Mouse (Mus musculus) forebrain, embryonic 10.5 days (tissue): Measurements from ENCODE around the gene Lrch3. TPM values are rescaled to one million over a fixed set of nuclear protein-coding genes. Genes with fewer than 3 reads are reported as not detected.

Source experiments
- DNase-seq: peaks from one replicate; pipeline ENCODE4 v3.0.0-alpha.2; 2017; ENCODE audit warnings: low spot score; ENCODE audit errors: extremely low spot score
- H3K27ac ChIP-seq: fragments of 300-500 bp; sonication (generic); 2 replicates; pipeline ENCODE4 v1.5.1; 2016; ENCODE audit warnings: mild to moderate bottlenecking
- H3K27me3 ChIP-seq: fragments of 300-500 bp; sonication (generic); 2 replicates; pipeline ENCODE4 v1.6.1; 2016; ENCODE audit warnings: mild to moderate bottlenecking; ENCODE audit not compliant: poor library complexity, severe bottlenecking
- H3K36me3 ChIP-seq: fragments of 300-500 bp; sonication (generic); replicated peaks from 2 replicates; pipeline ENCODE4 v1.6.1; 2016; ENCODE audit warnings: mild to moderate bottlenecking, moderate library complexity
- H3K4me1 ChIP-seq: fragments of 300-500 bp; sonication (generic); 2 replicates; pipeline ENCODE4 v1.6.1; 2016
- H3K4me3 ChIP-seq: fragments of 300-500 bp; sonication (generic); 2 replicates; pipeline ENCODE4 v1.5.1; 2016; ENCODE audit warnings: mild to moderate bottlenecking, moderate library complexity
- H3K9me3 ChIP-seq: fragments of 300-500 bp; sonication (generic); 2 replicates; pipeline ENCODE4 v1.6.1; 2016; ENCODE audit warnings: mild to moderate bottlenecking, moderate library complexity
- WGBS: fragments of 180-500 bp; shearing (Covaris S2); methylation state at CpG from one replicate; pipeline ENCODE4 v1.1.7; 2016; 5-methylcytosine and 5-hydroxymethylcytosine counted together
- polyA plus RNA-seq: library from polyadenylated mRNA; unstranded; fragments of >200 nt; fragmentation: Nextera tagmentation; extraction: Ambion mirVana; gene quantifications from 2 replicates; pipeline ENCODE4 v1.2.1, GENCODE M21; 2016

Gene Lrch3
- polyA plus RNA-seq, 1 experiment from 2014 or later = 29.4 TPM

DNA sequence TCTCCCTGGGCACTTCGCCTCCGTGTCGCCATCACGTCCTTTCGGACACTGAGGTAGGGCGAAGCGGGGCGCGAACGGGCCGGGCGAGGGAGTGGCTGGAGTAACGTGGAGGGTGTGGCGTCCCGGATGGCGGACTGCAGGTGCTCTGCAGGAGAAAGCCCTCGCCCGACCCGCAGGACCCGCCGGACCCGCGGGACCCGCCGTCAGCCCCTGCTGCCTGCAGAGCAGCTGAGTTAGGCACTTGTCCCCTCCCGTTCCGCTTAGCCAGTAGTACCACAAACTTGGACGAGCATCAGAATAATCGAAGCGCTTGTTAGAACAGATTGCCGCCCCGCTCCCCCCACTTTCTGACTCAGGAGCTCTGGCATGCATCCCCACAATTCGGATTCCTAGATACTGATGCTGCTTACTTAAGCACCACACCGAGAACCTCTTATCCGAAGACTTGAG lies 148.8 kb downstream of the Lrch3 start:
- H3K9me3 ChIP-seq = no peaks in the 10 kb centered on the region
- under 1% methylated on average over 35 of the region's 35 CpGs for WGBS

DNA sequence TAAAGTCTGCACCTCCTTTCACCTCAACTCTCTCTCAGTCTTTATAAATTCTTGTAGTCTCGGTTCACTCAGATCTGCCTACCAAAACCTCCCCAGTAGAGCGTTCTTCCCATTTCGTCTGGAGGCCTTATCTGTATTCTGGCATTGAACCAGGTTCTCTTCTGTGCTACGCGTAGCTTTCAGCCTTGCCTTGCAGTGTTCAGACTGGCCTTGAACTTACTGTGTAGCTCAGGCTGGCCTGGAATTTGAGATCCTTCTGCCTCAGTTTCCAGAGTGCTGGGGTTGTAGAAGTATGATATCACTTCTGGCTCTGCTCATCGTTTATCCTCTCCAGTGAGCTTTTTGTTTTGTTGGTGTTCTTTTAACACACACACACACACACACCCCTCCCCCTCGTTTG lies 149.4 kb downstream of the Lrch3 start:
- Histone ChIP-seq H3K36me3 (peaks cover 60% of the 10 kb centered on the region), H3K9me3 (no peaks in the 10 kb centered on the region), H3K4me3 (peak overlapping the region; percentile 80), H3K27ac (peak overlapping the region; percentile 94), H3K4me1 (peaks cover 49% of the 10 kb centered on the region), H3K27me3 (no peaks in the 10 kb centered on the region)
- WGBS = 35% methylated on average over 7 of the region's 7 CpGs
- peak; percentile 16 for DNase-seq

More for the DNA sequence above, 148.8 kb downstream of the Lrch3 start:
- H3K27me3 ChIP-seq = no peaks in the 10 kb centered on the region
- peak overlapping the region; percentile 94 for H3K27ac ChIP-seq
- DNase-seq = no peak
- peak overlapping the region; percentile 80 for H3K4me3 ChIP-seq
- H3K4me1 ChIP-seq = peaks cover 55% of the 10 kb centered on the region
- peaks cover 60% of the 10 kb centered on the region for H3K36me3 ChIP-seq

DNA sequence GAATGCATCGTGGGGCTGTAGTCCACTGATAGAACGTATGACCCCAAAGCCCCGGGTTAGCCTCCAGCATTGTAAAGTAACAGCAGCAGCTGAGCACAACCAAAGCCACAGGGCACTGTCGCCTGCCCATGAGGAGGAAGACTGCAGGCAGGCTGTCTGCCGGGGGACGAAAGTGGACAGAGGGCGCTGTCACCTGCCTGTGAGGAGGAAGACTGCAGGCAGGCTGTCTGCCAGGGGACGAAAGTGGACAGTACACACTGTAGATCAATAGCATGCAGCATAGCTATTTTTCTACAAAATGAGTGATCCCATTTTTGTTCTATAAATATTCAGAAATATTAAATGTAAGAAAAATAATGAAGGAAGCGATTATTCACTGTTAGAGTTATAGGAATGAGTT lies 150.7 kb downstream of the Lrch3 start:
- peaks cover 36% of the 10 kb centered on the region for H3K4me1 ChIP-seq
- WGBS = 78% methylated on average over 9 of the region's 9 CpGs
- H3K27me3 ChIP-seq = no peaks in the 10 kb centered on the region
- no peak for DNase-seq
- H3K4me3 ChIP-seq = no peak overlapping the region
- H3K27ac ChIP-seq = no peak overlapping the region
- no peaks in the 10 kb centered on the region for H3K9me3 ChIP-seq
- H3K36me3 ChIP-seq = peaks cover 60% of the 10 kb centered on the region

Other genes starting within 250 kb of the Lrch3 start
- gene Muc4, start 178.2 kb upstream of the Lrch3 start, polyA plus RNA-seq = 0.15 TPM in 1 of 2 replicates, not detected in the other
- gene Muc20, start 116.7 kb upstream of the Lrch3 start, polyA plus RNA-seq = not detected in 2 replicates
- gene Smbd1, start 103.6 kb upstream of the Lrch3 start, polyA plus RNA-seq = not detected in 2 replicates
- 99.0 and 101 TPM in 2 replicates for gene Fyttd1, start 36.6 kb upstream of the Lrch3 start, polyA plus RNA-seq
- 18.0 and 19.9 TPM in 2 replicates for gene Rubcn, start 36.3 kb upstream of the Lrch3 start, polyA plus RNA-seq
- 3.6 and 3.9 TPM in 2 replicates for gene Iqcg, start 142.1 kb downstream of the Lrch3 start, polyA plus RNA-seq
- 1,017 and 1,037 TPM in 2 replicates for gene Rpl35a, start 142.4 kb downstream of the Lrch3 start, polyA plus RNA-seq
- 4.5 and 5.9 TPM in 2 replicates for gene Lmln, start 148.4 kb downstream of the Lrch3 start, polyA plus RNA-seq